Mouse (Mus musculus) right cerebral cortex, postnatal 10 days (tissue): ENCODE results near the gene Csf2rb2.
A peak's percentile ranks its signal among the peaks of the same experiment; 100 is the strongest.
"Not testable (repeated sequence)": the region's sequence is repeated elsewhere in the genome, so short reads cannot be mapped to it uniquely, and the experiment has no call there.

Experiments
- DNase-seq, 2 experiments: peaks; one replicate each; pipeline ENCODE4 v3.0.0; 2021; ENCODE audit warnings: low spot score in 2 of 2

Gene Csf2rb2

DNA sequence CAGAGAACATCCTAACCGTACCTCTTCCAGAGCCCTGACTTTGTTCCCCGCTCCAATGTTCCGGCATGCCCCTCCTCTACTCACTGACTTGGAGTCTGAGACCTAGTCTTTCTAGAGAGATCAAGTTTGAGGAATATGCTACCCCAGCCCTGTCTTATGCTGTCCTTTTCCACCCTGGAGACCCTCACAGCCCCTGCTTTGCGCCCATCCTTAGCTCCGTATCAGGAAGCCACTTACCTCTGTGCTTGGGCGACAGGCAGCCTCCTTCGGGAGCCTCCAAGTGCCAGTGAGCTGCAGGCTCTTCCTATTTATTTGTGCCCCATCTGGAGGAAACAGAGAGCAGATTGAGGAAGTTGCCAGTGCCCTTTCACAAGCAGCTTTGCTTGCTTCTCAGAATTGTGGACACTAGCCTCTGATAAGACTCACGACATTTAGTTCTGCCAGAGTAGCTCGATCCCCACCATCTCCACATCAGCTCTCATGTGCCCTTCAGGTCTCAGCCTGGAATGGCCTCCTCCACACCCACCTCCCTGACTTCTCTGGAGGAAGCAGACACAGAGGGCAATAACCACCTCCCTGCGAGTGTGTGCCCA lies at the start of gene Csf2rb2:
Csf2rb2 (minus strand) TSS at position 381 of the 593 bp plus-strand sequence.
- DNase-seq = no peak

GRCm38 (mm10) chr15:78354958-78355357 lies 49.4 kb upstream of the Csf2rb2 start:
- DNase-seq = peak; percentile 63 to 75

GRCm38 (mm10) chr15:78351586-78352165 lies 46.2 kb upstream of the Csf2rb2 start:
- DNase-seq = no peak

GRCm38 (mm10) chr15:78344567-78344966 lies 39.0 kb upstream of the Csf2rb2 start:
- no peak for DNase-seq

- DNase-seq = no peak
These were observed 38.2 kb upstream of the Csf2rb2 start for GRCm38 (mm10) chr15:78343683-78344082.

GRCm38 (mm10) chr15:78340919-78341318 lies 35.4 kb upstream of the Csf2rb2 start:
- not testable (repeated sequence) for DNase-seq

- DNase-seq = peak; percentile 53 to 72
These were observed 34.3 kb upstream of the Csf2rb2 start for GRCm38 (mm10) chr15:78339627-78340423.

DNA sequence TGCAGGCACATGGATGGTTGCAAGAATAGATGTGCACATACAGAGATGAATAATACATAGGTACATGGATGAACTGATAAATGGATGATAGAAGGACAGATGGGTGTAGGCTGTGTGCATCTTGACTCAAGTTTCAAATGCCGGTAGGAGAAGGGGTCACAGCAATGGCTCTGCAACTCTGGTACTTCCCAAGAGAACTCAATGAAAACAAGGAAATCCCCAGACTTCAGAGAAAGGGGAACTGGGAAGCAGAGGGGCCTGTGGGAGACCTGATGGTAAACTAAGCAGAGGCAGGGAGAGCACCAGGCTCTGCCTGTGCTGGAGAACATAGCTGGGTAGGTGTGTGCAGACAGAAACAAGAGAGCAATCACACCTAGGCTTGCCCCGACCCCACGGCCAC lies 28.9 kb upstream of the Csf2rb2 start:
- DNase-seq = no peak

GRCm38 (mm10) chr15:78332981-78333380 lies 27.5 kb upstream of the Csf2rb2 start:
- no peak for DNase-seq

DNA sequence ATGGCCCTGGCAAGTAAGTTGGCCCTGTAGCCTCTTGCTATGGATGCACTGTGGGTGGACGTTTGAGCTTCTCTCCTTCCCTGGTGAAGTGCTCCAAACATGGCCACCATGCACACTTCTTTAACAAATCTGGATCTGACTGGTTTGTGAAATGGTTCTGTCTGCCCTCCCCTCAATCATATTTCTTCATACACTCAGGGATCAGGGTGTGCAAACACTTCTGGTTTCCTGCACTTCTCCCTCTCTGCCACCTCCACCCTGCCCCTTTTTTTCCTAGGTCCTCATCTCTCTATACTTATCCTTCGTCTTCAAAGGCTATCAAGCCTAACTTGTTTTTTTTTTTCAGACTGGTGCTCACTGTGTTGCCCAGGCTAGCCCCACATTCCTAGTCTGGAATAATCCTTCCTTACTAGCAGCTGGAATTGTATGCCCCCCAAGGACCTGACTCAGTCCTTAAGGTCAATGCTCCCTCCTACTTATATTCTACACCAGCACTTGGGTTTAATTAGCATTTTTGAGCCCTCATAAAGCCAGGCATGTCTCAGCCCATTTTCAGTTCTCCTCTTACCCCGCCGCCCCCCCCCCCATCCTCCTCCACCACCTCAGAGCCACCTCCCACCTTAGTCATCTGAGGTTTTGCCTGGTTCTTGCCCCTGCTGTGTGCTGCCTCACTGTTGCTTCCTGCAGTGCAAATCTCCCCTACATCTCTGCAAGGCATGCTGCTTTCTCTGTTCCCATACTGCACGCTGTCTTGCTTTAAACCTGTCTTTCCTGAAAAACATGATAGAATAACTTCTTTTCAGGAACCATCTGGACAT lies 26.2 kb upstream of the Csf2rb2 start:
- DNase-seq = no peak

DNA sequence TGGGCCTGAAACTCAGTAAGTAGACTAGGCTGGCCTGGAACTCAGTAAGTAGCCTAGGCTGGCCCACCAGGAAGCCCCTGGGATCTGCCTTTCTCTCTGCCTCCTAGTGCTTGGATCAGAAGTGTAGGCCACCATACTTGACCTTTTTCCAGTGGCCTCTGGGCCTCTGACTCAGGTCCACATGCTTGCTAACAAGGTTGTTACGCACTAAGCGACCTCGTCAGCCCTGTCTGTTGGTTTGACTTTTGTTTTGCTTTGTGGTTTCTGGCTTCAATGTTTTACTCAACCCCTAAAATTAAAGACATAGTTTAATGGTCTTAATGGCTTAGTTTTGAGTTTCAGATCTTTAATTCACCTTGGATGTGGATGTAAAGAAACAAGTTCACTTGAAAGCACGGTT lies 25.2 kb upstream of the Csf2rb2 start:
- no peak for DNase-seq

DNA sequence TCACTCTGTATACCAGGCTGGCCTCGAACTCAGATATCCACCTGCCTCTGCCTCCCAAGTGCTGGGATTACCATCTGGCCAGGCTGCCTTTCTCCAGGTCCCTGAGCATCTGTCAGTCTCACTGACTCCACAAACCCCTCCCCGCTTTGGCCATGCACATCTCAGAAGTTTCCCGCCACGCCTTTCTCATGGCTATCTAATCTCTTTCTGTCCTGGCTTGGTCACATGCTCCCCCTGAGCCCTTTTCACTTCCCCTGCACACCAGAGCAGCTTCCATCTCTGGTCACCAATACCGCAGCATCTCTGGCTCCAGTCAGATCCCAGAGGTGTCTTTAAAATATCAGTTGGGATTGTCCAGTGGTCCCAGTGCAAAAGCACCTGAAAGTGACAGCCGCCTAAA lies 24.5 kb upstream of the Csf2rb2 start:
- DNase-seq = not testable (repeated sequence)

DNA sequence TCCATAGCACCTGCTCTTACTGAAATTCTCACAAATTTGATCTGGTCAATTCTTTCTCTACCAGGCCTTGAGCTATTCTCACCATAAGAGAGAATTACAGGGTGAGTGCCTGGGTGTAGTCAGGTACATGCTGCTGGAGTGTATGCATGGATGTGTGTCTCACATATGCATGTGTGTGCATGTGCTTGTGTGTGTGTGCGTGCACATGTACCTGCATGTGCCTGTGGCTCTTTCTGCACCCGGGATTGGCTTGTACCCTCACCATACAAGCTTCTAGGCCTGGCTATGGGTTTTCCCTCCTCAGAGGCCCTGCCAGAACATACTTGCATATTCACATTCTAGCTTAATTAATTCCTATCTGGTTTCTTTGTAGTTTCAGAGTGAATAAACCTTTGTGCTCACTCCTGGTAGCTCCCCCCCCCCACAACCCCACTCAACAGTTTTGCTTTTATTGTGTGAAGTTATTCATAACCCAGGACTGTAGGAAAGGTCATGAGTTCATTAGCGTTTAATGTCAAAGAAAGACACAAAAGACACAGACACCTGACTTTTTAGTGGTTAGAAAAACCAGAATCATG lies 23.1 kb upstream of the Csf2rb2 start:
- DNase-seq = no peak

GRCm38 (mm10) chr15:78327753-78328341 lies 22.3 kb upstream of the Csf2rb2 start:
- DNase-seq = not testable (repeated sequence)

DNA sequence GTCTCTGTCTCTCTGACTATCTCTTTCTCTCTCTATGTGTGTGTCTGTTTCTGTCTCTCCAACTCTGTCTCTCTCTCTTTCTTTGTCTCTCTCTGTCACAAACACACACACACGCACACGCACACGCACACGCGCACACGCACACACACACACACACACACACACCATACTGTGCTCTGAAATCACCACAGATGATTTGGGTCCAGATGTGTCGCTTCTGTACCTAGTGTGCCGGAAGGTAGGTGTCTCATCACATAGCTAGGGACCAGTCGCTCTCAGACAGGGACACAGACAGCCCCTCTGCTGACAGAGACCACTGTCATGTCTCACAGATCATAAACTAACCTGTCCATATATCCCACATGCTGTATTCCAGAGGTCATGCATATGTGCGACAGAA lies 21.2 kb upstream of the Csf2rb2 start:
- DNase-seq = no peak

DNA sequence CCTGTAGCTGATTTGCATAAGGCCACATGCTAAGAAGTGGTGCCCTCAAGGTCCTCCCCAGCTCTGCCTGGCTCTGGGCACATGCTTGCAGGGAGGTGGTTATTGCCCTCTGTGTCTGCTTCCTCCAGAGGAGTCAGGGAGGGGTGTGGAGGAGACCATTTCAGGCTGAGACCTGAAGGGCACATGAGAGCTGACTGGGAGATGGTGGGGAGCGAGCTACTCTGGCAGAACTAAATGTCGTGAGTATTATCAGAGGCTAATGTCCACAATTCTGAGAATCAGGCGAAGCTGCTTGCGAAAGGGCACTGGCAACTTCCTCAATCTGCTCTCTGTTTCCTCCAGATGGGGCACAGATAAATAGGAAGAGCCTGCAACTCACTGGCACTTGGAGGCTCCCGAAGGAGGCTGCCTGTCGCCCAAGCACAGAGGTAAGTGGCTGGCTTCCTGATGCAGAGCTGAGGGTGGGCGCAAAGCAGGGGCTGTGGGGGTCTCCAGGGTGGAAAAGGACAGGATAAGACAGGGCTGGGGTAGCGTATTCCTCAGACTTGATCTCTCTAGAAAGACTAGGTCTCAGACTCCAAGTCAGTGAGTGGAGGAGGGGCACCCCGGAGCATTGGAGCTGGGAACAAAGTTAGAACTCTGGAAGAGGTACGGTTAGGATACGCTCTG lies 20.3 kb upstream of the Csf2rb2 start, which contains the start of gene Csf2rb:
Csf2rb (plus strand) TSS at position 82 of the 669 bp plus-strand sequence.
- DNase-seq = no peak

GRCm38 (mm10) chr15:78324294-78324693 lies 18.8 kb upstream of the Csf2rb2 start:
- DNase-seq = no peak

- DNase-seq = no peak
These were observed 17.8 kb upstream of the Csf2rb2 start for GRCm38 (mm10) chr15:78323366-78323765.

- DNase-seq = peak; percentile 69 to 83
These were observed 15.4 kb upstream of the Csf2rb2 start for GRCm38 (mm10) chr15:78320825-78321496.
